Mouse (Mus musculus) hindbrain, postnatal 0 days (tissue): ENCODE measurements around the gene Mafg. TPM values are rescaled to one million over a fixed set of nuclear protein-coding genes. Genes with fewer than 3 reads are reported as not detected.

ENCODE experiments used
- ATAC-seq: fragments of 200-750 bp; cut with Nextera tagmentation; 2 replicates; pipeline ENCODE4 v1.8.0; 2017; ENCODE audit warnings: mild to moderate bottlenecking, moderate TSS enrichment, moderate library complexity
- DNase-seq: peaks from one replicate; pipeline ENCODE4 v3.0.0-alpha.2; 2015; ENCODE audit warnings: low spot score
- H3K27ac ChIP-seq: fragments of 300-500 bp; sonication (generic); 2 replicates; pipeline ENCODE4 v1.5.1; 2014; ENCODE audit warnings: mild to moderate bottlenecking
- H3K27me3 ChIP-seq: fragments of 300-500 bp; sonication (generic); 2 replicates; pipeline ENCODE4 v1.6.1; 2014; ENCODE audit warnings: low read length, mixed read lengths; ENCODE audit not compliant: insufficient read depth
- H3K36me3 ChIP-seq: fragments of 300-500 bp; sonication (generic); 2 replicates; pipeline ENCODE4 v1.6.1; 2014; ENCODE audit warnings: low read length, mixed read lengths; ENCODE audit not compliant: insufficient read depth
- H3K4me1 ChIP-seq: fragments of 300-500 bp; sonication (generic); 2 replicates; pipeline ENCODE4 v1.6.1; 2014; ENCODE audit warnings: antibody characterized with exemption, low read length, mixed read lengths; ENCODE audit not compliant: insufficient read depth
- H3K4me2 ChIP-seq: fragments of 300-500 bp; sonication (generic); 2 replicates; pipeline ENCODE4 v1.6.1; 2014; ENCODE audit warnings: low read depth, mild to moderate bottlenecking, low read length, moderate library complexity, mixed read lengths
- H3K4me3 ChIP-seq: fragments of 300-500 bp; sonication (generic); 2 replicates; pipeline ENCODE4 v1.5.1; 2014; ENCODE audit warnings: low read length
- H3K9ac ChIP-seq: fragments of 300-500 bp; sonication (generic); replicated peaks from 2 replicates; pipeline ENCODE4 v1.6.1; 2014; ENCODE audit warnings: mild to moderate bottlenecking, low read length, moderate library complexity, mixed read lengths
- H3K9me3 ChIP-seq: fragments of 300-500 bp; sonication (generic); 2 replicates; pipeline ENCODE4 v1.6.1; 2016; ENCODE audit warnings: low read length, mixed read lengths
- CTCF ChIP-seq: IDR thresholded peaks from 2 replicates; pipeline ENCODE4 v1.5.1; 2016; ENCODE audit warnings: antibody characterized with exemption, control low read depth, low read depth
- WGBS: fragments of 180-500 bp; shearing (Covaris S2); extraction: QIAGEN DNeasy Blood & Tissue Kit; methylation state at CpG from one replicate; pipeline ENCODE4 v1.1.7; 2014; 5-methylcytosine and 5-hydroxymethylcytosine counted together
- polyA plus RNA-seq: library from polyadenylated mRNA; unstranded; fragments of >200 nt; fragmentation: Nextera tagmentation; extraction: Ambion mirVana; gene quantifications from 2 replicates; pipeline ENCODE4 v1.2.1, GENCODE M21; 2015
- total RNA-seq: library from RNA; depleted of rRNA; stranded (reverse); fragments of >200 nt; gene quantifications from 2 replicates; pipeline ENCODE4 v1.2.3, GENCODE M21; 2014

The Mafg gene
- total and polyA plus RNA-seq, 2 experiments from 2014 or later, result 38.9 to 39.3 TPM

DNA sequence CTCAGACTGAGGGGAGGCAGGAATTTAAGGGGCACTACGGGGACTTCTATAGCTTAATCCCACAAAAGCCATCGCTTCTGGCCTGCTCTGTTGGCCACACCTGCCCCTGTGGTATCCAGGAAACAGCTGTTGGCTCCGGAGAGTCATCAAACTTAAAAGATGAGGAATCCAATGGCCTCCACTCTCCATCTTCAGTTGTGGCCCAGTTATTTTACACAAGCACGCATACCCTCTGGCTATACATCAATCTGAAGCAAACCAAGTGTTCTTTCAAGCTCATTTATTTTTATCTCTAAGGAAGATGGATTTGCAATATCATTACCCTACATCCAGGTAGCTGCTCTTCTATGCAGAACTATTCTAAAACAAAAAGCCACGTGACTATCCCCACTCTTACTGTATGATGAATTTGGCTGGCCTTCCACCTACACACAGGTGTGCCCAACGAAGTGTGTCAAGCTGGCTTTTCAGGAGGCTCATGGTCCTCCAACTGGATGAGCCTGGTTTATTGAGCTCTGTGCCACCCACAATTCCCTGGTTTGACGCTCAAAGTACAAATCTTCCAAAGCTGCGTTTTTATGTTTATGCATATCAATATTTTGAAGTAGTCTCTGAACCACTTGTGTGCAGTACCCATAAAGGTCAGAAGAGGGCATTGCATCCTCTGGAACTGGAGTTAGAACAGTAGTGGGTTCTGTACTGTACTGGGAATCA is 51.0 kb downstream of the Mafg start:
- Histone ChIP-seq H3K36me3 (peaks cover 34% of the 10 kb centered on the region), H3K9me3 (no peaks in the 10 kb centered on the region), H3K4me1 (peaks cover 15% of the 10 kb centered on the region), H3K9ac (peak overlapping the region; percentile 97; the same call in 1 of the 2 replicates), H3K27ac (peak overlapping the region; percentile 97), H3K27me3 (no peaks in the 10 kb centered on the region), H3K4me3 (peak overlapping the region; percentile 89), H3K4me2 (peak overlapping the region; percentile 99)
- TF ChIP-seq CTCF, result peak; percentile 57
- ATAC-seq (no peak), DNase-seq (peak; percentile 41)
- 69% methylated on average over 8 of the region's 8 CpGs for WGBS

DNA sequence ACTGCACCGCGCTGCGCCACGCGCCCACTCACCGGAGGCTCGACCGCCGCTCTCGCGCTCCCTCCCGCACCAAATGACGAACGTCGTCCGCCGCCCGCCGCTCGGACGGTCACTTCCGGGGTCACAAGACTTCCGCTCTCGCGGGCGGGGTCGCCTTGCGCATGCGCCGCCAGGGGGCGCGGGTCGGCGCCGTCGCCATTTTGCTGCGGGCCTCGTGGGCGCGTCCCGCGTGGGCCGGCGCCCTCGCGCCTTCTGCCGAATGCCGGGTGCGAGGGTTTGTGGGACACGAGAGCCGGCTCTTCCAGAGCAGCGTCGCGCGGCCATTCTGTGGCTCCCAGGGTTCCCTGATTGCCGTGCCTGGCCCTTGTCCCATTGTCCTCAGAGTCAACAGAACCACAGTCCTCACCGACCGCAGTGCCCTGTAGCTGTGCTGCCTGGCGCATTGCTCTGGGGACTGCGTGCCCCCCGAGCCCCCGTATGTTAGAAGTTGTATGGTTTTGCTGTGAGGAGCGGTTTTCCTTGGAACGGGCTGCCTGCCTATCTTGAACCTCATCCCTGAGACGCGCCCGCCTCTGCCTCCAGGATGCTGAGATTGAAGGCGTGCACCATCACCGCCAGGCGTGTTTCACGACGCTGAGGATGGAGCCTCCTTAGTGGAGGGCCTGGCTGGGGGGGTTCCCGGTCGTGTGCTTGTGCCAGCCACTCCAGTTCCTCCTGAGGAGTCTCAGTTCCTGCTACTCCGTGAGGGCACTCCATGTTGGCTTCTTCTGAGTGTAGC is 51.7 kb downstream of the Mafg start, which contains the start of gene Arhgdia:
Arhgdia (minus strand) TSS at position 135 of the 778 bp plus-strand sequence.
- H3K9me3 ChIP-seq, result no peaks in the 10 kb centered on the region
- peak within 1 kb of the TSS; percentile 97 for H3K27ac ChIP-seq
- H3K4me3 ChIP-seq, result peak within 1 kb of the TSS; percentile 89
- peak within 1 kb of the TSS; percentile 99 for H3K4me2 ChIP-seq
- ATAC-seq (peak; percentile 78), DNase-seq (peak; percentile 96)
- peak within 1 kb of the TSS; percentile 97 for H3K9ac ChIP-seq
- no peak; the same call in 1 of the 2 replicates for TF ChIP-seq CTCF
- H3K4me1 ChIP-seq, result peaks cover 15% of the 10 kb centered on the region
- H3K27me3 ChIP-seq, result no peaks in the 10 kb centered on the region
- WGBS, result 4% methylated on average over 74 of the region's 75 CpGs
- peaks cover 34% of the 10 kb centered on the region for H3K36me3 ChIP-seq

DNA sequence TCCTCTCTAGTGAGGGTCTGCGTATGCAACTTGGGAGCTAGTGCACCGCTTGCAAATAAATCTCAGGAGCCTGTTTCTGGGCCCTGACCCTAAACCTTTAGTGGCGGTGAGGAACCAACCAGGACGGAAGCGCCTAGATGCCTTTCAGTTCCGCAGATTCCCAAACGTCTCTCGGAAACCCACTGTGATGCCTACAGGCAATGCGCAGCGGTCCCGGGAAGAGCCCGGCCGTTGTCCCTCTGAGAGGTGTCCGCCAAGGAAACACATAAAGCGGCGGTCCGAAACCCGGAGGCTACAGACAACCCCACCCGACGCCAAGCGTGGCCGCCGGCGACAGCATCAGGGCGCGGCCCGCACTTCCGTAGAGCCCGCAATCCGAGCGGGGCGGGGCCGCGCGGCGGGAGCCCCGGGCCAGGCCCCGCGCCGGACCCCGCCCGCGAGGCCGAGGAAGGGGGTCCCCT is 52.5 kb downstream of the Mafg start:
- no peak for TF ChIP-seq CTCF
- H3K4me1 ChIP-seq, result peaks cover 15% of the 10 kb centered on the region
- no peaks in the 10 kb centered on the region for H3K9me3 ChIP-seq
- DNase-seq (peak; percentile 49), ATAC-seq (peak; percentile 33; the same call in 1 of the 2 replicates)
- no peaks in the 10 kb centered on the region for H3K27me3 ChIP-seq
- peak overlapping the region; percentile 97 for H3K9ac ChIP-seq
- under 1% methylated on average over 28 of the region's 44 CpGs for WGBS
- H3K4me3 ChIP-seq, result peak overlapping the region; percentile 89
- H3K27ac ChIP-seq, result peak overlapping the region; percentile 97
- peak overlapping the region; percentile 99 for H3K4me2 ChIP-seq
- H3K36me3 ChIP-seq, result peaks cover 30% of the 10 kb centered on the region

DNA sequence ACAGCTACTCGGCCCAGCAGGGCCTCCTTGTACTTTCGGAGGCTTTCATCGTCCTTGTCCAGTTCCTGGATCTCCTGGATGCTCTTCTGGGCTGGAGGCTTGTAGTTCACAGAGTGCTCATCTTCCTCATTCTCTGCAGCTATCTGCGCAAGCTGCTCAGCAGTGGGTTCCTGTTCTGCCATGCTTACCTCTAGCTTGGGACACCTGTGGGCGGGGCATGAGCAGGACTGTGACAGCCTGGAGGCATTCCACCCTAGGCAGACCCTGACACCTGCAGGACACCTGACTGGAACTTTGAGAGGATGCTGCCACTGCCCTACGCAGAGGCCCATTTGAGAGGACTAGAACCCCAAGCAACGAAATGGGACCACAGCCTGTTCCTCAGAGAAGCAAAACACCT is 53.2 kb downstream of the Mafg start:
- Histone ChIP-seq H3K9ac (peak overlapping the region; percentile 97), H3K4me3 (peak overlapping the region; percentile 89), H3K4me1 (peaks cover 15% of the 10 kb centered on the region), H3K27ac (peak overlapping the region; percentile 97), H3K36me3 (peaks cover 26% of the 10 kb centered on the region), H3K9me3 (no peaks in the 10 kb centered on the region), H3K27me3 (no peaks in the 10 kb centered on the region), H3K4me2 (peak overlapping the region; percentile 99)
- no peak for TF ChIP-seq CTCF
- 54% methylated on average over 7 of the region's 7 CpGs for WGBS
- ATAC-seq (no peak), DNase-seq (no peak)

DNA sequence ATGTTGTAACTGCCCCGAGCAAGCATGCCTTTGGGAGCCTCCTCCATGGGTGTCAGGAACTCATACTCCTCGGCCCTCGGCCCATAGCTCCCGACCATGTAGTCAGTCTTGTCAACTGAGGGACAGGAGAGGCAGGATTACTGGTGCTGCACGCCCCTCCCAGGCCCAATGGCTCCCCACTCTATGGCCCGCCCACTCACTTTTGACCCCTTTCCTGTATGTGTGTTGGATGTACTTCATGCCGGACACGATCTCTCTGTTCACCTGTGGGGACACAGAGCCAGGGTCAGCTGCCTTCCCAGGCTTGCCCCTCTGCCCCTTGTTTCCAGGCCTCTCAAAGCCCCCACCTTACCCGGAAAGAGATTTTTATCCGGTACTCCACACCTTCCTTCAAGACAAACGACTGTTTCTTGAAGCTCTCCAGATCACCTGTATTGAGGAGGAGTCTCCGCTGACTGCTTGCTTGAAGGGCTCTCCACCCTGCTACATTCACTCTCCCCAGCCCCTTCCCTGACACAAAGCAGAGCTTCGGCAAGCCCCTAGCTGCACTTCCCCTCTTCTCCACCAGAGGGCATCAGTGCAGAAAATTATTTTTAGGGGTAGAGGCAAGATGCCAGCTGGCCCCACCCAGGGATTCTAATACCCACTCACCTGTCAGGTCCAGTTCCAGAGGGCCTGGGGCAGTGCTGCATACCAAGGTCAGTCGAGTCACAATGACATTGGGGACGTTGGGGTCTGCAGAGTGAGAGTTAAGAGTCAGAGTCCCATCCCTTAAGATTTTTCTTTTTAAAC is 53.9 kb downstream of the Mafg start:
- peak; percentile 94 for TF ChIP-seq CTCF
- Histone ChIP-seq H3K36me3 (peaks cover 24% of the 10 kb centered on the region), H3K9me3 (no peaks in the 10 kb centered on the region), H3K27ac (peak overlapping the region; percentile 97; the same call in 1 of the 2 replicates), H3K4me2 (peak overlapping the region; percentile 99), H3K4me3 (peak overlapping the region; percentile 89), H3K9ac (peak overlapping the region; percentile 28; the same call in 1 of the 2 replicates), H3K4me1 (peaks cover 15% of the 10 kb centered on the region), H3K27me3 (no peaks in the 10 kb centered on the region)
- peak; percentile 79 for DNase-seq
- no peak for ATAC-seq
- WGBS, result 65% methylated on average over 15 of the region's 15 CpGs

DNA sequence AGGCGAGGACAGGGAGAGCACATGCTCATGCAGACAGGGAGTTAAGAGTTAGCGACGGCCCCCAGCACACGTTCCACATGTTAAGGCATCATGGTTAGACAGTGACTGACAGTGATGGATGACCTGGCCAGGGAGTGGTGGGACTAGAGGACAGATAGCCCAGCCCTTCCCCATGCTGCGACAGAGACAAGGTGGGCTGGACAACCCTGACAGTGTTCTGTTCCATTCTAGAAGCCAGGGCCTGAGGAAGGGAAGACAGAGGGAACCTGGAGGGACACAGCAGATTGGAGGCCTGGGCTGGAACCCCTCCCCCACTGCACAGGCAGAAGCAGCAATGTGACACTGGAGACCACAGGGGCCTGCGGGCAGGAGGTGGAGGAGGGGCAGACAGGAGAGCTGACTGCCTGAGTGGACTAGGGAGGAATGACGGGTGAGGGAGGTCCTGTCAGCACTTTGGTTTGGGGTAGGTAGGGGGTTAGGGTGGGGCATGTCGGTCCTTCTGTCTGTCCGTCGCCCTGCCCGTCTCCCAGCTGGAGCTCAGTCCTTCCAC is 54.6 kb downstream of the Mafg start:
- Histone ChIP-seq H3K4me1 (peaks cover 18% of the 10 kb centered on the region), H3K4me3 (no peak overlapping the region), H3K36me3 (peaks cover 24% of the 10 kb centered on the region), H3K27me3 (no peaks in the 10 kb centered on the region), H3K9me3 (no peaks in the 10 kb centered on the region), H3K27ac (no peak overlapping the region), H3K9ac (no peak overlapping the region), H3K4me2 (no peak overlapping the region)
- TF ChIP-seq CTCF, result no peak
- WGBS, result 79% methylated on average over 11 of the region's 11 CpGs
- ATAC-seq, result no peak
- no peak for DNase-seq
